Mouse (Mus musculus) intestine, postnatal 0 days (tissue): ENCODE measurements at regions not wholly inside any gene's neighbourhood (a gene's known extent, or its start where the extent isn't known, plus 50 kb on each side); places are given as distances from the start of the nearest gene placed in this dataset.
"Not testable (repeated sequence)": the region's sequence is repeated elsewhere in the genome, so short reads cannot be mapped to it uniquely, and the experiment has no call there.

Source experiments
- ATAC-seq: fragments of 200-750 bp; cut with Nextera tagmentation; 2 replicates; pipeline ENCODE4 v1.8.0; 2017; ENCODE audit warnings: mild to moderate bottlenecking, moderate TSS enrichment, moderate library complexity
- H3K27ac ChIP-seq: fragments of 300-500 bp; sonication (generic); 2 replicates; pipeline ENCODE4 v1.5.1; 2014; ENCODE audit warnings: mild to moderate bottlenecking, low read depth, low read length, moderate library complexity
- H3K27me3 ChIP-seq: fragments of 300-500 bp; sonication (generic); replicated peaks from 2 replicates; pipeline ENCODE4 v1.6.1; 2014; ENCODE audit warnings: low read length, mixed read lengths; ENCODE audit not compliant: control insufficient read depth, insufficient read depth
- H3K36me3 ChIP-seq: fragments of 300-500 bp; sonication (generic); 2 replicates; pipeline ENCODE4 v1.6.1; 2014; ENCODE audit warnings: mild to moderate bottlenecking, moderate library complexity; ENCODE audit not compliant: control insufficient read depth, insufficient read depth
- H3K4me1 ChIP-seq: fragments of 300-500 bp; sonication (generic); replicated peaks from 2 replicates; pipeline ENCODE4 v1.6.1; 2014; ENCODE audit warnings: antibody characterized with exemption, low read length, mixed read lengths; ENCODE audit not compliant: control insufficient read depth, insufficient read depth
- H3K4me2 ChIP-seq: fragments of 300-500 bp; sonication (generic); replicated peaks from 2 replicates; pipeline ENCODE4 v1.6.1; 2014; ENCODE audit warnings: low read depth, mild to moderate bottlenecking, moderate library complexity
- H3K4me3 ChIP-seq: fragments of 300-500 bp; sonication (generic); 2 replicates; pipeline ENCODE4 v1.5.1; 2014; ENCODE audit warnings: low read depth, low read length
- H3K9ac ChIP-seq: fragments of 300-500 bp; sonication (generic); 2 replicates; pipeline ENCODE4 v1.6.1; 2014; ENCODE audit warnings: mild to moderate bottlenecking, low read depth, low read length
- H3K9me3 ChIP-seq: fragments of 300-500 bp; sonication (generic); 2 replicates; pipeline ENCODE4 v1.6.1; 2016; ENCODE audit warnings: mixed run types; ENCODE audit not compliant: control insufficient read depth
- WGBS: fragments of 180-500 bp; shearing (Covaris S2); extraction: QIAGEN DNeasy Blood & Tissue Kit; methylation state at CpG from one replicate; pipeline ENCODE4 v1.1.7; 2014; 5-methylcytosine and 5-hydroxymethylcytosine counted together

GRCm38 (mm10) chr3:59808769-59809518 lies 51.9 kb upstream of the Gm8298 start:
- ATAC-seq = peak; percentile 25; the same call in 1 of the 2 replicates
- not testable (repeated sequence) for H3K4me3 ChIP-seq, H3K9ac ChIP-seq, H3K9me3 ChIP-seq, H3K4me1 ChIP-seq, H3K36me3 ChIP-seq, H3K27ac ChIP-seq, H3K27me3 ChIP-seq
- WGBS = 26% methylated on average over 7 of the region's 7 CpGs
- H3K4me2 ChIP-seq = 0 out of 2 replicates have a peak overlapping the region, but pooled peaks have one; percentile 35
